Mouse (Mus musculus) MEL (cell line): ENCODE results near the gene Iglon5. TPM values are rescaled to one million over a fixed set of nuclear protein-coding genes. Genes with fewer than 3 reads are reported as not detected.

Experiments
- DNase-seq: peaks from one replicate; pipeline ENCODE4 v3.0.0; 2011; ENCODE audit warnings: low read depth, low spot score
- H3K27ac ChIP-seq: 2 replicates; pipeline ENCODE4 v1.5.1; 2012; ENCODE audit warnings: low read depth, mild to moderate bottlenecking, control low read depth, low read length, moderate library complexity; ENCODE audit not compliant: control insufficient read depth
- H3K27me3 ChIP-seq, 2 experiments: fragments of 150-350 bp in 1 of 2; sonication (generic) in 1 of 2; 2 replicates each; pipeline ENCODE4 v1.6.1; 2012; ENCODE audit warnings: low read length in 2 of 2, mild to moderate bottlenecking in 2 of 2, improper control_type of control experiment in 1 of 2, moderate library complexity in 1 of 2; ENCODE audit not compliant: insufficient read depth in 2 of 2, control insufficient read depth in 1 of 2
- H3K36me3 ChIP-seq, 2 experiments: 2 replicates each; pipeline ENCODE4 v1.6.1; 2012 to 2014; ENCODE audit warnings: low read length in 2 of 2, improper control_type of control experiment in 1 of 2, inconsistent platforms in 1 of 2, mild to moderate bottlenecking in 1 of 2; ENCODE audit not compliant: insufficient read depth in 2 of 2, control insufficient read depth in 1 of 2
- H3K4me1 ChIP-seq, 2 experiments: fragments of 150-350 bp in 1 of 2; sonication (generic) in 1 of 2; 2 replicates each; pipeline ENCODE4 v1.6.1; 2012; ENCODE audit warnings: low read length in 2 of 2, improper control_type of control experiment in 1 of 2, mild to moderate bottlenecking in 1 of 2; ENCODE audit not compliant: insufficient read depth in 2 of 2, control insufficient read depth in 1 of 2
- H3K4me3 ChIP-seq, 2 experiments: fragments of 150-350 bp in 1 of 2; sonication (generic) in 1 of 2; 2 replicates each; pipeline ENCODE4 v1.5.1; 2012; ENCODE audit warnings: low read depth in 2 of 2, low read length in 2 of 2, mild to moderate bottlenecking in 2 of 2, moderate library complexity in 2 of 2, control low read depth in 1 of 2, improper control_type of control experiment in 1 of 2; ENCODE audit not compliant: control insufficient read depth in 1 of 2, insufficient read depth in 1 of 2
- H3K79me2 ChIP-seq: 2 replicates; pipeline ENCODE4 v1.6.1; 2012; ENCODE audit warnings: mild to moderate bottlenecking, low read length, moderate library complexity; ENCODE audit not compliant: control insufficient read depth, poor library complexity, insufficient read depth
- H3K9ac ChIP-seq: 2 replicates; pipeline ENCODE4 v1.6.1; 2012; ENCODE audit warnings: low read depth, mild to moderate bottlenecking, control low read depth, low read length, moderate library complexity; ENCODE audit not compliant: control insufficient read depth, poor library complexity, severe bottlenecking
- H3K9me3 ChIP-seq: fragments of 150-350 bp; sonication (generic); replicated peaks from 2 replicates; pipeline ENCODE4 v1.6.1; 2012; ENCODE audit warnings: mild to moderate bottlenecking, low read length, improper control_type of control experiment, moderate library complexity; ENCODE audit not compliant: insufficient read depth
- CHD1 ChIP-seq: IDR thresholded peaks from 2 replicates; pipeline ENCODE4 v1.6.1; 2012; ENCODE audit warnings: low read depth, mild to moderate bottlenecking, inconsistent platforms, low read length, improper control_type of control experiment
- E2F4 ChIP-seq: IDR thresholded peaks from 2 replicates; pipeline ENCODE4 v1.6.1; 2011; ENCODE audit warnings: low read depth, low read length, improper control_type of control experiment, borderline replicate concordance
- ELF1 ChIP-seq: IDR thresholded peaks from 2 replicates; pipeline ENCODE4 v1.6.1; 2014; ENCODE audit warnings: low read depth, mild to moderate bottlenecking, inconsistent platforms, low read length, improper control_type of control experiment, moderate library complexity
- EP300 ChIP-seq, 2 experiments: IDR thresholded peaks; 2 replicates each; pipeline ENCODE4 v1.6.1; 2011; ENCODE audit warnings: improper control_type of control experiment in 2 of 2, low read length in 2 of 2, low read depth in 1 of 2, mild to moderate bottlenecking in 1 of 2
- ETS1 ChIP-seq: IDR thresholded peaks from 2 replicates; pipeline ENCODE4 v1.6.1; 2012; ENCODE audit warnings: low read depth, mild to moderate bottlenecking, inconsistent platforms, low read length, improper control_type of control experiment, moderate library complexity
- HCFC1 ChIP-seq: IDR thresholded peaks from 2 replicates; pipeline ENCODE4 v1.6.1; 2012; ENCODE audit warnings: low read depth, mild to moderate bottlenecking, inconsistent platforms, low read length, improper control_type of control experiment, moderate library complexity
- JUND ChIP-seq: IDR thresholded peaks from 2 replicates; pipeline ENCODE4 v1.6.1; 2011; ENCODE audit warnings: low read depth, mild to moderate bottlenecking, improper control_type of control experiment, low read length
- MAX ChIP-seq: IDR thresholded peaks from 2 replicates; pipeline ENCODE4 v1.6.1; 2011; ENCODE audit warnings: low read length, improper control_type of control experiment
- MAZ ChIP-seq: IDR thresholded peaks from 2 replicates; pipeline ENCODE4 v1.6.1; 2012; ENCODE audit warnings: low read depth, mild to moderate bottlenecking, inconsistent platforms, low read length, improper control_type of control experiment
- MEF2A ChIP-seq: IDR thresholded peaks from 2 replicates; pipeline ENCODE4 v1.6.1; 2014; ENCODE audit warnings: low read depth, mild to moderate bottlenecking, inconsistent platforms, low read length, improper control_type of control experiment; ENCODE audit not compliant: poor library complexity, insufficient replicate concordance, severe bottlenecking; ENCODE audit errors: extremely low read depth
- MXI1 ChIP-seq: IDR thresholded peaks from 2 replicates; pipeline ENCODE4 v1.6.1; 2011; ENCODE audit warnings: mild to moderate bottlenecking, low read depth, low read length, improper control_type of control experiment
- MYC ChIP-seq: IDR thresholded peaks from 2 replicates; pipeline ENCODE4 v1.6.1; 2011; ENCODE audit warnings: low read depth, mild to moderate bottlenecking, low read length, improper control_type of control experiment, moderate library complexity
- NELFE ChIP-seq: IDR thresholded peaks from 2 replicates; pipeline ENCODE4 v1.6.1; 2011; ENCODE audit warnings: low read depth, low read length, improper control_type of control experiment
- NRF1 ChIP-seq: IDR thresholded peaks from 2 replicates; pipeline ENCODE4 v1.6.1; 2014; ENCODE audit warnings: low read depth, mild to moderate bottlenecking, inconsistent platforms, low read length, improper control_type of control experiment, moderate library complexity; ENCODE audit not compliant: poor library complexity, insufficient read depth, severe bottlenecking
- POLR2A ChIP-seq, 2 experiments: IDR thresholded peaks; 2 replicates each; pipeline ENCODE4 v1.6.1; 2011 to 2012; ENCODE audit warnings: low read length in 2 of 2, mild to moderate bottlenecking in 2 of 2, control low read depth in 1 of 2, improper control_type of control experiment in 1 of 2, low read depth in 1 of 2, moderate library complexity in 1 of 2; ENCODE audit not compliant: control insufficient read depth in 1 of 2, insufficient read depth in 1 of 2, poor library complexity in 1 of 2
- POLR2AphosphoS2 ChIP-seq: IDR thresholded peaks from 2 replicates; pipeline ENCODE4 v1.6.1; 2011; ENCODE audit warnings: low read length, improper control_type of control experiment
- POLR2AphosphoS5 ChIP-seq: IDR thresholded peaks from 2 replicates; pipeline ENCODE4 v1.6.1; 2012; ENCODE audit warnings: low read depth, borderline replicate concordance, mild to moderate bottlenecking, inconsistent platforms, low read length, moderate library complexity, mixed read lengths
- SIN3A ChIP-seq: IDR thresholded peaks from 2 replicates; pipeline ENCODE4 v1.6.1; 2012; ENCODE audit warnings: low read length, improper control_type of control experiment, inconsistent platforms
- TBP ChIP-seq: IDR thresholded peaks from 2 replicates; pipeline ENCODE4 v1.8.0; 2011; ENCODE audit warnings: low read depth, low read length, improper control_type of control experiment
- TCF12 ChIP-seq: IDR thresholded peaks from 2 replicates; pipeline ENCODE4 v1.6.1; 2014; ENCODE audit warnings: low read depth, mild to moderate bottlenecking, inconsistent platforms, low read length, improper control_type of control experiment, moderate library complexity
- USF1 ChIP-seq: IDR thresholded peaks from 2 replicates; pipeline ENCODE4 v1.6.1; 2014; ENCODE audit warnings: low read depth, mild to moderate bottlenecking, inconsistent platforms, low read length, improper control_type of control experiment, moderate library complexity
- ZC3H11A ChIP-seq: IDR thresholded peaks from 2 replicates; pipeline ENCODE4 v1.6.1; 2012; ENCODE audit warnings: low read depth, mild to moderate bottlenecking, inconsistent platforms, low read length, improper control_type of control experiment
- ZKSCAN1 ChIP-seq: IDR thresholded peaks from 2 replicates; pipeline ENCODE4 v1.6.1; 2012; ENCODE audit warnings: low read depth, mild to moderate bottlenecking, inconsistent platforms, low read length, improper control_type of control experiment, moderate library complexity
- ZMIZ1 ChIP-seq: IDR thresholded peaks from 2 replicates; pipeline ENCODE4 v1.6.1; 2012; ENCODE audit warnings: low read depth, mild to moderate bottlenecking, inconsistent platforms, low read length, improper control_type of control experiment, moderate library complexity
- ZNF384 ChIP-seq: IDR thresholded peaks from 2 replicates; pipeline ENCODE4 v1.6.1; 2012; ENCODE audit warnings: low read depth, mild to moderate bottlenecking, inconsistent platforms, low read length, improper control_type of control experiment
- polyA plus RNA-seq, 2 experiments: library from polyadenylated mRNA; stranded (reverse) in 1 of 2; unstranded in 1 of 2; fragments of >175 nt in 1 of 2; fragments of >200 nt in 1 of 2; gene quantifications; 2 replicates each; pipeline versions ENCODE4 v1.2.1 to v1.2.4; 2012; ENCODE audit warnings: low replicate concordance in 2 of 2, low read depth in 1 of 2; ENCODE audit not compliant: insufficient read length in 2 of 2, insufficient read depth in 1 of 2, missing spikeins in 1 of 2
- total RNA-seq: library from RNA; depleted of rRNA; stranded (reverse); fragments of 300-350 nt; gene quantifications from 2 replicates; pipeline ENCODE4 v1.2.3, GENCODE M21; 2012

The Iglon5 gene
- total and polyA plus RNA-seq, 3 experiments = not detected

DNA sequence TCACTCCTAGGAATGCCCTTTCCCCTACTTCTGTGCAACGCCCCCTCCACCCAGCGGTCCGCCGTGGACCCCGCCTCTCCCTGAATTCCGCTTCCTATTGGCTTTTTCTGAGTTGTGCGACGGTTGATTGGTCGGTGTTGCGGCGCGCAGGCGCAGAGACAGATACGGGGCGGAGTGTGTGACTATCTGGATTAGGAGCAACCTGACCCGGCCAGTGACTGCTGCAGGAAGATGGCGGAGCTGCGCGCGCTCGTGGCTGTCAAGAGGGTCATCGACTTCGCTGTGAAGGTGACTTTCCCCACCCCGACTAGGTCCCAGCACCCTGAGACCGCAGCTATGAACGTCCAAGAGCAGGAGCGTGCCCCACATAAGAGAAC lies 46.0 kb downstream of the Iglon5 start, which contains the start of the genes Etfb and Gm45233 (continued):
- TF ChIP-seq CHD1 (no peak), ZMIZ1 (peak; percentile 54; the same call in 1 of the 2 replicates), SIN3A (0 out of 2 replicates have a peak, but pooled peaks have one; percentile 8), ZKSCAN1 (no peak), POLR2AphosphoS2 (no peak), MXI1 (peak; percentile 63), MEF2A (no peak), NRF1 (peak; percentile 99), USF1 (no peak)

DNA sequence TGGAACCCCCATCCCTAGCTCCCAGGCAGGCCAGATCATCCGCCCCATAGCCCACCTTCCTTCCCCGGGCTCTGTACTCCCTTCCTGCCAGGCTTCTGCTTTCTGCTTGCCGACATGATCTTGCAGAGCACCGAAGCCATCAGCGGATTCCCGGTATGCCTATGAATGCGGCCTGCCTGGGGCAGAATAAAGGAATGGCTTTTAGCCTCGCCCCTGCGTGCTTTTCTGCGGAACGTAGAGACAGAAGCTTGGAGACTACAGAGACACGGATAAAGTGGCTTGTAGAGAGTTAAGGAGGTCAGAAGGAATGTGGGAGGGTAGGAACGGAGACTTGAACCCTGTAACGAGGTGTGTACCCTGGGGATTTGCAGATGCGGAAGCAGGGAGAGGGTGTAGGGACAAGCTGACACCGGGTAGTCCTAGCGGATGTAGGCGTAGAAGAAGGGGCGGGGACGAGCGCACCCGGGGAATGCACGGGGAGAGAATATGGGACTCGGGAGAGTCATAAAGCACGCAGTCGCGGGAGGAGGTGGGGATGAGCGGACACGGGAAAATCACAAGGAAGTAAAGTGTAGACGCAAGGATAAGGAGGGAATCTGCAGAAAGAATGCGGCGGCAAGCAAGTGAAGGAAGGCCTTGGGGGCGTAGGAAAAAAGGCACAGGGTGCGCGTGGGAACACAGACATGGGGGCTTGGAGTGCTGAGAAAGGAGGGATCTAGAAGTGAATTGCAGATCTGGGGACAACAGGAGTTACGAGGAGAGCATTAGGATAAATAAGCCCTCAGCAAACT lies 46.6 kb downstream of the Iglon5 start:
- Histone ChIP-seq H3K27ac (peak overlapping the region; percentile 73), H3K9me3 (no peaks in the 10 kb centered on the region), H3K27me3 (no peaks in the 10 kb centered on the region), H3K4me3 (peak overlapping the region; percentile 61 to 70), H3K9ac (peak overlapping the region; percentile 82), H3K36me3 (peaks cover 0 to 18% of the 10 kb centered on the region in 2 experiments; a peak in 2 of 4 replicates), H3K79me2 (peaks cover 25% of the 10 kb centered on the region), H3K4me1 (peaks cover 2 to 39% of the 10 kb centered on the region in 2 experiments; a peak in 2 of 4 replicates)
- no peak for TF ChIP-seq ZC3H11A
- peak in 1 of 2 experiments; percentile 85; a peak in 3 of 4 replicates for TF ChIP-seq POLR2A (IDR thresholded peaks at IDR 0.05; ENCODE audit: control insufficient read depth in 1 of 2, insufficient read depth in 1 of 2, low read depth in 1 of 2, low read length in 2 of 2, poor library complexity in 1 of 2)
- TF ChIP-seq TCF12 = peak; percentile 72
- TF ChIP-seq MAX = peak; percentile 41; the same call in 1 of the 2 replicates
- peak; percentile 11; the same call in 1 of the 2 replicates for TF ChIP-seq MYC
- 0 out of 2 replicates have a peak, but pooled peaks have one; percentile 62 for TF ChIP-seq TBP
- TF ChIP-seq JUND = no peak
- TF ChIP-seq ELF1 = peak; percentile 89
- TF ChIP-seq HCFC1 = peak; percentile 59
- TF ChIP-seq ZNF384 = no peak
- peak; percentile 85 for TF ChIP-seq ZMIZ1
- TF ChIP-seq NELFE = peak; percentile 81
- TF ChIP-seq EP300 (IDR thresholded peaks at IDR 0.05; ENCODE audit: low read depth in 1 of 2, low read length in 2 of 2) = no peak
- TF ChIP-seq CHD1 = no peak
- TF ChIP-seq NRF1 = no peak
- peak; percentile 28; the same call in 1 of the 2 replicates for TF ChIP-seq ETS1
- TF ChIP-seq POLR2AphosphoS5 = peak; percentile 73; the same call in 1 of the 2 replicates
- TF ChIP-seq MAZ = 0 out of 2 replicates have a peak, but pooled peaks have one; percentile 7
- TF ChIP-seq SIN3A = peak; percentile 74
- TF ChIP-seq E2F4 = peak; percentile 39; the same call in 1 of the 2 replicates
- 0 out of 2 replicates have a peak, but pooled peaks have one; percentile 24 for TF ChIP-seq MXI1
- peak; percentile 90 for DNase-seq
